Mouse (Mus musculus) ES-Bruce4 (cell line): ENCODE data around the gene Rapgef5. TPM values are rescaled to one million over a fixed set of nuclear protein-coding genes. Genes with fewer than 3 reads are reported as not detected.

ENCODE experiments used
- H3K27ac ChIP-seq: 2 replicates; pipeline ENCODE4 v1.5.1; 2012; ENCODE audit warnings: low read length, inconsistent platforms; ENCODE audit not compliant: insufficient read depth
- H3K27me3 ChIP-seq: 2 replicates; pipeline ENCODE4 v1.6.1; 2012; ENCODE audit warnings: mild to moderate bottlenecking, low read length, inconsistent platforms; ENCODE audit not compliant: control insufficient read depth, poor library complexity, insufficient read depth, severe bottlenecking
- H3K36me3 ChIP-seq: 2 replicates; pipeline ENCODE4 v1.6.1; 2012; ENCODE audit warnings: inconsistent platforms, mild to moderate bottlenecking, low read length, moderate library complexity; ENCODE audit not compliant: control insufficient read depth, poor library complexity, insufficient read depth, severe bottlenecking
- H3K4me1 ChIP-seq: one replicate; pipeline ENCODE4 v1.8.1; 2011; ENCODE audit warnings: low read length; ENCODE audit not compliant: control insufficient read depth, insufficient read depth
- H3K4me3 ChIP-seq: 2 replicates; pipeline ENCODE4 v1.5.1; 2011; ENCODE audit warnings: low read depth, mild to moderate bottlenecking, low read length
- H3K9ac ChIP-seq: 2 replicates; pipeline ENCODE4 v1.6.1; 2012; ENCODE audit warnings: low read depth, mild to moderate bottlenecking, inconsistent platforms; ENCODE audit not compliant: poor library complexity, severe bottlenecking
- H3K9me3 ChIP-seq: replicated peaks from 2 replicates; pipeline ENCODE4 v1.6.1; 2012; ENCODE audit warnings: mild to moderate bottlenecking, low read length, inconsistent platforms; ENCODE audit not compliant: control insufficient read depth, poor library complexity, insufficient read depth, severe bottlenecking
- CTCF ChIP-seq: IDR thresholded peaks from one replicate; pipeline ENCODE4 v1.8.1; 2011; ENCODE audit warnings: low read depth, low read length
- EP300 ChIP-seq: IDR thresholded peaks from 2 replicates; pipeline ENCODE4 v1.6.1; 2011; ENCODE audit warnings: low read depth, low read length; ENCODE audit not compliant: insufficient read depth
- POLR2A ChIP-seq: IDR thresholded peaks from one replicate; pipeline ENCODE4 v1.8.1; 2011; ENCODE audit warnings: low read length; ENCODE audit not compliant: insufficient read depth
- polyA plus RNA-seq: library from polyadenylated mRNA; stranded (reverse); fragments of >200 nt; gene quantifications from 2 replicates; pipeline ENCODE4 v1.2.4, GENCODE M21; 2011; ENCODE audit warnings: low read depth; ENCODE audit not compliant: missing spikeins, insufficient read depth, insufficient read length

The Rapgef5 gene
- polyA plus RNA-seq, 1 experiment: 23.8 TPM

DNA sequence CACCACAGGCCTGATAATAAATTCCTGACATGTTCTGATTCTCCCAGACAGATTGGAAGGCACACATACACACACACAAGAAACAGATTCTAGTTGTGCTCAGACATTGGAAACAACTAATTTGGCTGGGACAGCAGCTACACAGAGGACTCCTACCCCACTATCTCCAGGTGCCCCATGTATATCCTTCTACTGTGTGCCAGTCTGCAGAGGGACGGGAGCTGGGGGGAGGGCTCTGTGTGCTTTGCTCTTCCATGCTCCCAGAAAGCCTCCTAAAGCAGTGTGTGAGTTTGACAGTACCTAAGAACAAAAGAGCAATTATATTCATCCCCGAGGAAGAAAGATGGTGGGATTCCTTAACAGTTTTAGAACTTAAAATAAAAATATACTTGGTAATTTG is 187.1 kb downstream of the Rapgef5 start:
- Histone ChIP-seq H3K4me3 (no peak overlapping the region), H3K9me3 (no peaks in the 10 kb centered on the region), H3K9ac (no peak overlapping the region), H3K27ac (no peak overlapping the region), H3K27me3 (no peaks in the 10 kb centered on the region), H3K4me1 (no peaks in the 10 kb centered on the region), H3K36me3 (no peaks in the 10 kb centered on the region; the same call in 1 of the 2 replicates)
- no peak for TF ChIP-seq CTCF
- no peak for TF ChIP-seq POLR2A
- TF ChIP-seq EP300: no peak

DNA sequence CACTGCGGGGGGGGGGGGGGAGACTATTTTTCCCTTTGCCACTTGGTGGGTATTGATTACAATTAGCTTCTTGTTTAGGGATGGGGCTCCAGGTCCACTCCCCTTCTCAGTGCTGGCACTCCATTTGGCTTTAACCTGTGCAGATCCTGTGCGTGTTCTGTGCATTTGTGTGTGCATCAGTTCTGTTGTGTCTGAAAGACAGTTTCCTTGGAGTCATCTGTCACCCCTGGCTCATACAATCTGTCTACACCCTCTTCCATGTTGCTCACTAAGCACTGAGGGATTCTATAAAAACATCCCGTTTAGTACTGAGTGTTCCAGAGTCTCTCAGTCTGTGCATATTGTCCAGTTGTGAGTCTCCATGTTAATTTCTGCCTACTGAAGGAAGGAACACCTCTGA is 189.0 kb downstream of the Rapgef5 start:
- H3K4me3 ChIP-seq: no peak overlapping the region
- no peak for TF ChIP-seq EP300
- no peak for TF ChIP-seq POLR2A

DNA sequence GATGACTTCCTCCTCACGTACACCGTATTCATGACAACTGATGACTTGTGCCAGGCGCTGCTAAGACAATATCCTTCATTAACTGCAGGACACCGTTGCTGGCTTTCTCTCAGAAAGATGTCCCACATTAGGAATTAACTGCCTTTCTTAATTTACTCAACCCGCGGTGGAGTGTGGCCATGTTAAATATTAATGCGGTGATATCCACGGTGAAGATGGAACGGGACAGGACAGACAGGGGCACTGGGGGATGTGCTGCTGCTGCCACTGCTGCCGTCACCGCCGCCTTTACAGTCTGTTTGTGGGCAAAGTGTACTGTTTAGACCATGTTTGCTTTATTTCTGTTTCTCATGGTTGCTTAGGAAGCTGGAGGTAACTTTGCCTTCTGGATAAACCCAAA is 193.0 kb downstream of the Rapgef5 start:
- H3K9ac ChIP-seq: no peak overlapping the region
- no peak for TF ChIP-seq EP300
- TF ChIP-seq CTCF: no peak
- no peak for TF ChIP-seq POLR2A
- no peak overlapping the region for H3K4me3 ChIP-seq
- H3K27me3 ChIP-seq: no peaks in the 10 kb centered on the region
- H3K36me3 ChIP-seq: no peaks in the 10 kb centered on the region
- no peaks in the 10 kb centered on the region for H3K4me1 ChIP-seq
- H3K27ac ChIP-seq: no peak overlapping the region
- H3K9me3 ChIP-seq: no peaks in the 10 kb centered on the region

More for the DNA sequence above, 189.0 kb downstream of the Rapgef5 start:
- no peaks in the 10 kb centered on the region; the same call in 1 of the 2 replicates for H3K36me3 ChIP-seq
- H3K4me1 ChIP-seq: no peaks in the 10 kb centered on the region
- no peaks in the 10 kb centered on the region for H3K27me3 ChIP-seq
- H3K27ac ChIP-seq: no peak overlapping the region
- no peak overlapping the region for H3K9ac ChIP-seq
- H3K9me3 ChIP-seq: no peaks in the 10 kb centered on the region

- Histone ChIP-seq H3K4me3 (no peak overlapping the region), H3K9ac (no peak overlapping the region), H3K9me3 (no peaks in the 10 kb centered on the region), H3K27me3 (no peaks in the 10 kb centered on the region), H3K27ac (no peak overlapping the region), H3K36me3 (no peaks in the 10 kb centered on the region), H3K4me1 (no peaks in the 10 kb centered on the region)
- TF ChIP-seq POLR2A (no peak), EP300 (no peak), CTCF (no peak)
These were observed 196.2 kb downstream of the Rapgef5 start for GRCm38 (mm10) chr12:117712474-117712873.

- Histone ChIP-seq H3K9ac (no peak overlapping the region), H3K27me3 (no peaks in the 10 kb centered on the region), H3K9me3 (no peaks in the 10 kb centered on the region), H3K36me3 (no peaks in the 10 kb centered on the region), H3K4me3 (no peak overlapping the region), H3K27ac (no peak overlapping the region), H3K4me1 (no peaks in the 10 kb centered on the region)
- TF ChIP-seq EP300 (no peak), POLR2A (no peak), CTCF (no peak)
These were observed 197.3 kb downstream of the Rapgef5 start for GRCm38 (mm10) chr12:117713616-117714015.

GRCm38 (mm10) chr12:117720794-117721747 is 204.8 kb downstream of the Rapgef5 start:
- no peak overlapping the region for H3K9ac ChIP-seq
- H3K27ac ChIP-seq: no peak overlapping the region

More at GRCm38 (mm10) chr12:117720794-117721747, 204.8 kb downstream of the Rapgef5 start:
- Histone ChIP-seq H3K9me3 (no peaks in the 10 kb centered on the region), H3K27me3 (no peaks in the 10 kb centered on the region), H3K4me3 (no peak overlapping the region), H3K4me1 (peaks cover 2% of the 10 kb centered on the region), H3K36me3 (peaks cover 4% of the 10 kb centered on the region)
- no peak for TF ChIP-seq POLR2A
- no peak for TF ChIP-seq EP300
- no peak for TF ChIP-seq CTCF
